Mouse (Mus musculus) adrenal gland, postnatal 14 days (tissue): Measurements from ENCODE around the gene Grin2c. TPM values are rescaled to one million over a fixed set of nuclear protein-coding genes. Genes with fewer than 3 reads are reported as not detected.

ENCODE experiments used
- DNase-seq: peaks from one replicate; pipeline ENCODE4 v3.0.0; 2021; ENCODE audit warnings: mixed read lengths
- total RNA-seq: library from RNA; stranded (reverse); gene quantifications from 2 replicates; pipeline ENCODE4 v1.2.3, GENCODE M21; 2021

The Grin2c gene
- total RNA-seq, 1 experiment from 2014 or later = 0.96 TPM

GRCm38 (mm10) chr11:115283891-115284620 lies 17.0 kb upstream of the Grin2c start:
- no peak for DNase-seq

DNA sequence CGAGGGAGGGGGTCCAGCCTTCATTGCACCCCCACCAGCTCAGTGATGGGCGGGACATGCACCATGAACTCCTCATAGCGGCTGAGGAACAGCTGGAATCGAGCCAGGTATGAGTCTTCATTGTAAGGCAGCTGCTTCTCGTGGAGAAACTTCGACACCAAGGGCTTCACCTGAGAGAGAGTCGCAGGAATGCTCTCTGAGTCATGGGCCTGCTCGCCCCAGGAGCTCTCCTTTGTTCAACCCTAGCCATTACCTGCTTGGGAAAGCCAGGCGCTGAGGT lies 16.4 kb upstream of the Grin2c start:
- no peak for DNase-seq

GRCm38 (mm10) chr11:115282723-115283485 lies 15.9 kb upstream of the Grin2c start:
- DNase-seq = peak; percentile 75

DNA sequence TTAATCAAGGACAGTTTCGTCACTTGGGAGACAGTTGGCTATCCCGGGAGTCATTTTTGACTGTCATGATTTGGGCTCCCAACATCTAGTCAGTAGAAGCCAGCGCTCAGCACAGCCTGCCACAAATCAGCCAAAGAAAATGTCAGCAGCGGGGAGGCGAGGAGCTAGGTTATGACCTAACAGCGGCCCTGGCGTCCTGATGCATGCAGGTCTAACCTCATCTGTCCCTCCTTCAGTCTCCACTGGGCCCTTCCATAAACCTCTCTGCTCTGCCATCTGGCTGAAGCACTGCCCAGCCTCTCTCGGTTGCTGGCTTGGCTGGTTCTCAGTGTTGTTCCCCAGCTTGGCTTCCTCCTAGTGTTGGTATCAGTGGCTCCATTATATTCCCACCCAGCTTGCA lies 15.3 kb upstream of the Grin2c start:
- DNase-seq = peak; percentile 77

DNA sequence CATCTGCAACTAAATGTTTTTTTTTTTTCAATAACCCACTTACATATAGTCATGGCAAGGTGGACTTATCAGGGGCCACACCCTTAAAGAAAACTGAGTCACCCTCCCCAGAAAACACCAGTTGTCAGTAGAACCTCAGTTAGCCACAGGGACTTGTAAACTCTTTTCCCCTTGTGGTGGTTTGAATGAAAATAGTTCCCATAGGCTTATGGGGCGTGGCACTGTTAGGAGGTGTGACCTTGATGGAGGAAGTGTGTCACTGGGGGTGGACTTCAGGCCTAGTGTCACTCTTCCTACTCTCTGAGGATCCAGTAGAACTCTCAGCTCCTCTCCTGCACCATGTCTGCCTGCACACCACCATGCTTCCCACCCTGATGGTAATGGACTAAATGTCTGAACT lies 12.7 kb upstream of the Grin2c start:
- no peak for DNase-seq

GRCm38 (mm10) chr11:115278176-115278575 lies 11.1 kb upstream of the Grin2c start:
- no peak for DNase-seq

- no peak for DNase-seq
Observed at GRCm38 (mm10) chr11:115277604-115277975, 10.5 kb upstream of the Grin2c start.

DNA sequence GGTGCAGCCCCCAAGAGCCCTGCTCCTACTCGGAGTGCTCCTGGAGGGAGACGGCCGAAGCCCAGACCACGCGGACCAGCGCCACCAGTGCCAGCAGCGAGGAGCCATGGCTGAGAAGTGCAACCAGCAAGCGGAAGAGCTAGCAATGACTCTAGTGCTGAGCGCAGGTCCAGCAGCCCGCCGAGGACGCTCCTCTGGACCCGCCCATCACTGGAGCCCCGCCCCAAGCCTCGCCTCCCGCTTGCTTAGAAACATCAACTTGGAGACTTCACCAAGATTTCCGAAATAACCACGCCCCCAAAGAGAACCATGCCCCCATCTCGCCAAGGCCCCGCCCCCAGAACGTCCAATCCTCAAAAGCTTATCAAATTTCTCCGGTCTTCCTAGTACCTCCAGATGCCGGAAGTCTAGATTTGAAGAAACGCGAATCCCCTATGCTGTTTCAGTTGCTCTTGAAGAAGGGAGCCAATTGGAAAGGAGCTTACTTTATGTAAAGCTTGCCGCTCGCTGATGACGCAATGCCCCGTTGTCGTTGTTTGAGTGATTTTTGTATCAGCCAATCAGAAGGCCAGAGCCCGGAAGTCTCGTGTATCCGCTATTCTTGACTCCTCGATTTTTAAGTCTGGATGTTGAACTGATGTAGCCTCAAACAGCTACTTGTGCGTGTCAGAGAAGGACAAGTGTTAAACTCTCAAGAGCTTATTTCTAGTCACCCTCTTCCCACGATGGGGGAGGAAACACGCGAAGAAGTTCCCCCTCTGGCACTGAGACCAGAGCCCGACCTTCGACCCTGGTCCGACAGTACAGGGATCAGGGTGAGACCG lies 9.9 kb upstream of the Grin2c start, which contains the start of gene Fdxr:
TSS of gene Fdxr (minus strand) at position 271 of the 824 bp plus-strand sequence.
- peak; percentile 99 for DNase-seq

GRCm38 (mm10) chr11:115275954-115276353 lies 8.9 kb upstream of the Grin2c start:
- DNase-seq = no peak

- DNase-seq = peak; percentile 69
Observed at GRCm38 (mm10) chr11:115275509-115275908, 8.5 kb upstream of the Grin2c start.

GRCm38 (mm10) chr11:115274771-115275170 lies 7.7 kb upstream of the Grin2c start:
- peak; percentile 59 for DNase-seq

DNA sequence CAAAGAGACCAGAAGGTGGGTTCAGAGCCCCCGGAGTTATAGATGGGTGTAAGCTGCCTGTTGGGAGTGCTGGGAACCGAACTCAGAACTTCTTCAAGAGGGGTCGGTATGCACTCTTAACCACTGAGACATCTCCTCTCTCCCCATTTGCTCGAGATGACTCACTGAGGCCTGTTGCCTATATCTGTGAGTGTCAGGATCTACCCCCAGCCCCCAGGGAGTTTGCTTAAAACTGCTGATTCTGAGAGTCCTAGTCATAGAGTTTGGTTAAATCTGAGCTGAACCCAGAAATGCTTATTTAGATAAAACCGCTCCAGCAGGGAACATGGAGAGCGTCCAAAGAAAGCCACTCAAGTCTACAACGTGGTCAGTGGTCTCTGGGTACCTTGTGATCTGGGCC lies 7.1 kb upstream of the Grin2c start:
- DNase-seq = no peak

- no peak for DNase-seq
Observed at GRCm38 (mm10) chr11:115273735-115274134, 6.7 kb upstream of the Grin2c start.

DNA sequence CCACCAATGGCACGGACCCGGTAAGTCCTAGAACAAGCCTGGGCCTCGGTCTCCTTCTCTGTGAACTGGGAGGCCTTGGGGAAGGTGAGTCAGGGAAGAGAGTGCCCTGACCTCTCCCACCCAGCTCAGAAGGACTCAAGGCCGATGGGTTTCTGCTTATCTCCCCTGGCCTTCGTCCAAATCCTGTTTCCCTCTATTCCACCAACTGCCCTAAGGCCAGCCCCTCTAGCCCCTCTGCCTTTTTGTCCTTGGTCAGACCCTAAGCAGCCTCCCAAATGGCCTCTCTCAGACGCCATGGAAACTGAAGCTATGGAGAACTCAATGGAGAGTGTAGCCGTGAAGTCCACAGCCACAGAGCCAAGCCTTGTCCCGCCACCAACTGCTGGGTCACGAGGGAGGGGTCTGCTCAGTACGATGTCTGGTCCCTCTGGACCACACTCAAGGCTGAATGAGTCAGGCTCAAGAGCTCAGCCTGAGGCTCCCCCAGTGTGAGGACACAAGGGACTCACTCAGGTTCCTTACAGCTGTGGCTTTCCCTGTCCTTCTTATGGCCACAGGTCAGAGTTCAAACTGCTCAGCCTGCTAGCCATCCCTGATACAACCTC lies 6.0 kb upstream of the Grin2c start:
- DNase-seq = peak; percentile 80

DNA sequence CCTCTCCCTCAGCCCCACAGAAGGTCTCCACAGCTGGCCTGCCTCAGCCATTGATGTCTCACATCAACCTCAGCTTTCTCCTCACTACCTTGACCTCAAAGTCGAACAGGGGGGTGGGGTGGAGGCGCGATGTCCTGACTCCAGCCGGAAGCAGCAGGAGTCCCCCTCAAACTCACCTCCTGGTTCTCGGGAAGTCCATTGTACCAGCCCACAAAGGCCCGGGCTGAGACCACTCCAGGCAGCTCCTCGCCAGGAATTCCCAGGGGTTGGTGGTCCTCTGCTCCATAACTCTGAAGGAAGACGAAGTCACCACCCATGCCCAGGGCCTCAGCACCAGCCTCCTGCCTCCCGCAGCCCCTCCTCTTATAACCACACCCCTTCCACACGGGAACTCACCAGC lies 4.4 kb upstream of the Grin2c start:
- no peak for DNase-seq

DNA sequence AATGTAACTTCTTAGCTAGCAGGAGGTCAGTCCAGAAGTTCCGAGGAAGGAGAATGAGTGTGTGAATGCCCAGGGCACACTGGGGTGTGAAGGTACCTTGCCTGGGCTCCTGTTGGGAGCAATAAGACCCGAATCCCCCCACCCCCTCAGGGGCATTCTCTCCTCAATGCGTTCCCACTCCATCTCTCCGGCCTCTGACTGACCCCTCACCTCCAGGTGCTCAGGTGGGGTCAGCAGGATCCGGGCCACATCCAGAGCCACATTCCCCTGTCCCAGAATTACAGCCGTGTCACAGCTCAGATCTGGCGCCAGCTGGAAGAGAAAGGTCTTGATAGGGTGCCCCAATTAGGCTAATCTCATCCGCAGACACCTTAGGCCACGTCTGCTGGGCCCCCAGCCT lies 4.0 kb upstream of the Grin2c start:
- DNase-seq = no peak

DNA sequence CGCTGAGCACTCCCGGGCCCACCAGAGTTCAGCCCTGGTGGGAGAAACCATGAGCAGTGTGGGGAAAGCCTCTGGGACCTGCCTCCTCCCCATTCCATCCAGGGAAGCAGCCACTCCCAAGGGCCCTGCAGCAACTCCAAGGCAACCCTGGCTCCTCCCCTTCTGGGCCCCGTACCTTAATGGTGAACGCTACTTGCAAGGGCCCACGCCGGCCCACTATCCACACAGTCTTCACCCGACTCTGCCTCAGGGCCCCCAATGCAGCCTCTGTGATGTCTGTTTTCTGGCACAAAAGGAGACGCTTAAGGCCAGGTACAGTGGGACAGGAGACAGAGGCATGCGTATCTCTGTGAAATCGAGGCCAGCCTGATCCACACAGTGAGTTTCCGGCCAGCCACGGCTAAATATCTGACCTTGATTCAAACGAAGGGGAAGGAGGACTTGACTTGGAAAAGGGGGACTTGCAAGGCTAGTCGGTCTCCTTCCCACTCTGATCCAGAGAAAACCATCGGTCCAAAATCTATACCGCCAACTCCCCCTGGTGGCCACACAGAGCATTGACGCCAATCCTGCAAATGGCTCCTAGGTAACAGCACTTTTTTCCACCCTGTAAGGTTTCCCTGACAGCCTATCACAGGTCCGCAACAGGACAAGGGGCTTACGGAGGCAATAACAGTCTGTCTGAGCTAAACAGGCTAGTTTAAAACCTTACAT lies 3.3 kb upstream of the Grin2c start:
- peak; percentile 89 for DNase-seq

- DNase-seq = no peak
Observed at GRCm38 (mm10) chr11:115269330-115270066, 2.5 kb upstream of the Grin2c start.

DNA sequence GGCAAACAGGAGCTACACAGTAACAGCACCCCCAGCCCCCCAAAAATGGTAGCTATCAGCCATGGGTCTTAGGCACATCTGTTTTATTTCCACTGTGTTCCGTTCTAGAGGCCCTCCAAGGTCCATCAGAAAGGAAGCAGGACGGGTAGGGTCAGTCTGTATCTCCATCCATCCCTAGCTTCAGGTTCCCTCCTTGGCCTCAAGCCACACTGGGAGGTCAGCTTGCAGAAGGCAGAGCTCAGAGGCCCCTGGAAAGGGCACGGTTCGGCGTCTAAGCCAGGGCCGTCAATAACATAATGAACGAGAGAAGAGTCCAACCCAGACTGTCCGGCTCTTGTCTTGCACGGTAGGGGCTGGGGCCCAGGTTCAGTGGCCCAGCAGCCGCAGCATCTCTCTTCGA lies 915 bp upstream of the Grin2c start:
- no peak for DNase-seq

GRCm38 (mm10) chr11:115266400-115266778 lies 654 bp downstream of the Grin2c start:
- DNase-seq = peak; percentile 56

- no peak for DNase-seq
Observed at GRCm38 (mm10) chr11:115265771-115266399, 1.2 kb downstream of the Grin2c start.
